8 mouse cellular contexts compared by ENCODE assay signal in genomic region chr11:61854988-61855411, GRCm38 (mm10). TPM values are rescaled to one million over a fixed set of nuclear protein-coding genes. Genes with fewer than 3 reads are reported as not detected.
DNase-seq lines count a peak whose midpoint lies in the region; ATAC-seq and TF ChIP-seq lines count a peak whose summit lies in the region.

Gene Ulk2 (minus strand): TSS chr11:61855073.

- peak; percentile 91 for ATAC-seq in cerebellum, adult (ENCODE audit: insufficient number of reproducible peaks, low FRiP score, low TSS enrichment)
- ATAC-seq in forebrain, embryonic 14.5 days, result peak; percentile 96

- peak within 1 kb of the TSS; percentile 99 for H3K9ac ChIP-seq in forebrain, embryonic 14.5 days (ENCODE audit: low read length)

- WGBS in forebrain, embryonic 14.5 days, result under 1% methylated on average over 40 of the region's 58 CpGs
- under 1% methylated on average over 58 of the region's 58 CpGs for WGBS in olfactory bulb, adult 2 months
- WGBS in thymus, adult 2 months, result under 1% methylated on average over 58 of the region's 58 CpGs

- H3K4me1 ChIP-seq in forebrain, embryonic 14.5 days (ENCODE audit: control insufficient read depth, insufficient read depth, low read length), result peaks cover 13% of the 10 kb centered on the region; the same call in 1 of the 2 replicates
- H3K4me1 ChIP-seq in olfactory bulb, adult 2 months (ENCODE audit: control insufficient read depth, insufficient read depth, low read length), result peaks cover 6% of the 10 kb centered on the region; the same call in 1 of the 2 replicates
- 0 out of 2 replicates have a peak, but pooled peaks cover 2% of the 10 kb centered on the region for H3K4me1 ChIP-seq in thymus, adult 2 months (replicated peaks; ENCODE audit: control insufficient read depth, insufficient read depth, low read length)

- no peaks in the 10 kb centered on the region for H3K27me3 ChIP-seq in forebrain, embryonic 14.5 days (replicated peaks; ENCODE audit: control insufficient read depth, insufficient read depth, low read length)
- no peaks in the 10 kb centered on the region for H3K27me3 ChIP-seq in thymus, adult 2 months (ENCODE audit: control insufficient read depth, insufficient read depth, low read length)

- peak; percentile 84 for DNase-seq in ES-CJ7 (ENCODE audit: low read depth, low spot score)
- DNase-seq in forebrain, embryonic 14.5 days (ENCODE audit: low spot score), result peak; percentile 96
- peak; percentile 92 to 93 for DNase-seq in heart, postnatal 14 days
- peak; percentile 92 for DNase-seq in layer of hippocampus, adult 11-12 months (ENCODE audit: low spot score)
- peak; percentile 87 to 90 for DNase-seq in lung, adult 18-20 months
- DNase-seq in thymus, adult 2 months, result peak; percentile 87

- peak; percentile 100 for TF ChIP-seq POLR2A in olfactory bulb, adult 2 months (IDR thresholded peaks at IDR 0.05; ENCODE audit: insufficient read depth, low read depth, low read length)
- peak; percentile 100 for TF ChIP-seq POLR2A in thymus, adult 2 months (IDR thresholded peaks at IDR 0.05; ENCODE audit: control insufficient read depth, extremely low read depth, insufficient read depth, low read length, poor library complexity)

- no peak for TF ChIP-seq CTCF in olfactory bulb, adult 2 months (IDR thresholded peaks at IDR 0.05; ENCODE audit: insufficient read depth, low read depth, low read length)
- TF ChIP-seq CTCF in thymus, adult 2 months (IDR thresholded peaks at IDR 0.05; ENCODE audit: borderline replicate concordance, control insufficient read depth, extremely low read depth, insufficient read depth, low read length, poor library complexity), result peak; percentile 43; the same call in 1 of the 2 replicates

- no peaks in the 10 kb centered on the region for H3K9me3 ChIP-seq in forebrain, embryonic 14.5 days (replicated peaks; ENCODE audit: control insufficient read depth, low read length)

- intact Hi-C loops in heart, postnatal 14 days (cut with DNase I), result no loop called here

- H3K27ac ChIP-seq in forebrain, embryonic 14.5 days (ENCODE audit: low read depth, low read length), result peak within 1 kb of the TSS; percentile 96
- H3K27ac ChIP-seq in olfactory bulb, adult 2 months (ENCODE audit: insufficient read depth, low read depth, low read length), result peak within 1 kb of the TSS; percentile 78
- H3K27ac ChIP-seq in thymus, adult 2 months (ENCODE audit: control insufficient read depth, insufficient read depth, low read length), result peak within 1 kb of the TSS; percentile 54

- peak within 1 kb of the TSS; percentile 97 for H3K4me3 ChIP-seq in forebrain, embryonic 14.5 days (ENCODE audit: low read depth, low read length)
- peak within 1 kb of the TSS; percentile 91 for H3K4me3 ChIP-seq in olfactory bulb, adult 2 months (ENCODE audit: insufficient read depth, low read depth, low read length)
- H3K4me3 ChIP-seq in thymus, adult 2 months (ENCODE audit: control insufficient read depth, insufficient read depth, low read length), result peak within 1 kb of the TSS; percentile 75

- H3K4me2 ChIP-seq in forebrain, embryonic 14.5 days (ENCODE audit: low read length), result peak within 1 kb of the TSS; percentile 76

- no peaks in the 10 kb centered on the region for H3K36me3 ChIP-seq in forebrain, embryonic 14.5 days (ENCODE audit: control insufficient read depth, insufficient read depth, low read length)
- no peaks in the 10 kb centered on the region for H3K36me3 ChIP-seq in thymus, adult 2 months (ENCODE audit: control insufficient read depth, insufficient read depth, low read length)

RNA-seq across cellular contexts. Expression of gene Ulk2, which starts in this region (rescaled TPM):
- 44.0 and 45.2 TPM in 2 replicates for polyA plus RNA-seq in forebrain, embryonic 14.5 days (2014; fragmentation: Nextera tagmentation; extraction: Ambion mirVana)
- 10 to 100 TPM; 45.8 to 48.1 TPM for total RNA-seq in heart, postnatal 14 days (2021)
- polyA plus RNA-seq in olfactory bulb, adult 2 months (2012; ENCODE audit: insufficient read depth, insufficient read length, low replicate concordance, missing spikeins), result not detected in 2 replicates
- polyA plus RNA-seq in thymus, adult 2 months (2012; rRNA removed), result 57.3 and 61.2 TPM in 2 replicates

Comparison
In these comparisons a context has a peak if more than half of its experiments do, and no peak if none do; other contexts are left out.
1. Peak in every context shown above with its lines: DNase-seq, ATAC-seq, H3K4me3 ChIP-seq and H3K27ac ChIP-seq.